Mouse (Mus musculus): ENCODE measurements around the gene Shpk.

DNA sequence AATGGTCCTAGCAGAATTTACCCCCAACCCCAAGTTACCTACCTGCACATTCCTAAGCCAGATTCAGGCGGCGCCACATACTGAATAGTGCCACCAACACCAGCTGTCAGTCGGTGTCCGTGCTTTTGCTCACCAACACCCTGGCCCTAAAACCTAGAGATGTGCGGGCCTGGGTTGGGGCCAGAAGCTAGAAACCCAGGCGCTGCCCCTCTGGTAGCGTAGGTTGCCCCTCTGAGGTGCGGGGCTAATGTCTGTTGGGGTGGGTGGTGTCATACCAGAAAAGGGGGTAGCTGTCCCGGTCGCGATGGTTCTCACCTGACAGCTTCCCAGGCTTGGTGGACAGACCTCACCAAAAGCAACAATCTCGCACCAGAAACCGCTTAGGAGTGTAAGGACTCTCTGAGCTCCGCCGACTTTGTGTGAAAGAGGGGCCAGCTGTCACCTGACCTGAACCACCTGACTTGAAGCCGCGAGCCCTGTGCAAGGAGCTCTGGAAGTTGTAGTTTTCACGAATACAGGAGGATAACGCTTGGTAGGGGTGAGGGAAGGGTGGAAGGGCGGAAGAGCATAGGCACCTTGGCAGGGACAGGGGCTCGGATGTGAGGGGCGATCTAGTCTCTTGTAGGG is 544 bp upstream of the Shpk start, which contains the start of gene Ctns:
- TF ChIP-seq CTCF (IDR thresholded peaks at IDR 0.05; ENCODE audit: low read depth), result no peak
- no peak for TF ChIP-seq EP300 (IDR thresholded peaks at IDR 0.05; ENCODE audit: low read depth)

Measured in liver, postnatal 0 days (tissue).